Mouse (Mus musculus) bone marrow macrophage, adult 2 months (primary cell): ENCODE measurements around the gene Rab37. TPM values are rescaled to one million over a fixed set of nuclear protein-coding genes. Genes with fewer than 3 reads are reported as not detected.
A peak's percentile ranks its signal among the peaks of the same experiment; 100 is the strongest.

Experiments
- H3K27ac ChIP-seq: 2 replicates; pipeline ENCODE4 v1.5.1; 2012; ENCODE audit warnings: low read depth, low read length; ENCODE audit not compliant: insufficient read depth
- H3K4me1 ChIP-seq: 2 replicates; pipeline ENCODE4 v1.6.1; 2012; ENCODE audit warnings: low read length; ENCODE audit not compliant: control insufficient read depth, insufficient read depth
- H3K4me3 ChIP-seq: 2 replicates; pipeline ENCODE4 v1.5.1; 2012; ENCODE audit warnings: mild to moderate bottlenecking, low read length, moderate library complexity; ENCODE audit not compliant: insufficient read depth
- CTCF ChIP-seq: IDR thresholded peaks from 2 replicates; pipeline ENCODE4 v1.5.1; 2012; ENCODE audit warnings: low read depth, mild to moderate bottlenecking, low read length, moderate library complexity
- POLR2A ChIP-seq: IDR thresholded peaks from 2 replicates; pipeline ENCODE4 v1.6.1; 2012; ENCODE audit warnings: mild to moderate bottlenecking, low read depth, low read length, borderline replicate concordance
- polyA plus RNA-seq: library from polyadenylated mRNA; stranded (reverse); fragments of >200 nt; gene quantifications from 2 replicates; pipeline ENCODE4 v1.2.4, GENCODE M21; 2012; ENCODE audit not compliant: missing spikeins, insufficient read depth, insufficient read length

Gene Rab37
- polyA plus RNA-seq, 1 experiment: not detected

- TF ChIP-seq POLR2A (no peak), CTCF (peak; percentile 84)
- H3K4me1 ChIP-seq: peaks cover 9% of the 10 kb centered on the region
- no peak overlapping the region for H3K27ac ChIP-seq
- no peak overlapping the region for H3K4me3 ChIP-seq
Observed at GRCm38 (mm10) chr11:115083376-115084139, 7.7 kb upstream of the Rab37 start.

- Histone ChIP-seq H3K4me3 (no peak overlapping the region), H3K4me1 (peaks cover 3% of the 10 kb centered on the region; the same call in 1 of the 2 replicates), H3K27ac (no peak overlapping the region)
- TF ChIP-seq CTCF (no peak), POLR2A (no peak)
Observed at GRCm38 (mm10) chr11:115084595-115084994, 6.6 kb upstream of the Rab37 start.

GRCm38 (mm10) chr11:115085064-115085463 is 6.2 kb upstream of the Rab37 start:
- no peak for TF ChIP-seq POLR2A
- no peak for TF ChIP-seq CTCF
- H3K4me3 ChIP-seq: no peak overlapping the region
- no peak overlapping the region for H3K27ac ChIP-seq
- H3K4me1 ChIP-seq: peaks cover 3% of the 10 kb centered on the region; the same call in 1 of the 2 replicates

GRCm38 (mm10) chr11:115086213-115086612 is 5.0 kb upstream of the Rab37 start:
- H3K4me1 ChIP-seq: no peaks in the 10 kb centered on the region
- no peak overlapping the region for H3K27ac ChIP-seq
- TF ChIP-seq POLR2A (no peak), CTCF (no peak)
- no peak overlapping the region for H3K4me3 ChIP-seq

- no peaks in the 10 kb centered on the region for H3K4me1 ChIP-seq
- H3K4me3 ChIP-seq: no peak overlapping the region
- TF ChIP-seq POLR2A (no peak), CTCF (peak; percentile 95)
- no peak overlapping the region for H3K27ac ChIP-seq
Observed at GRCm38 (mm10) chr11:115089853-115090252, 1.4 kb upstream of the Rab37 start.

- Histone ChIP-seq H3K27ac (no peak overlapping the region), H3K4me3 (no peak overlapping the region), H3K4me1 (no peaks in the 10 kb centered on the region)
- TF ChIP-seq CTCF (no peak), POLR2A (no peak)
Observed at GRCm38 (mm10) chr11:115092140-115092539, 909 bp downstream of the Rab37 start.

GRCm38 (mm10) chr11:115098203-115098932 is 7.1 kb downstream of the Rab37 start:
- Histone ChIP-seq H3K4me1 (peaks cover 14% of the 10 kb centered on the region), H3K4me3 (no peak overlapping the region), H3K27ac (no peak overlapping the region)
- TF ChIP-seq CTCF (no peak), POLR2A (no peak)

- no peak overlapping the region for H3K27ac ChIP-seq
Observed at GRCm38 (mm10) chr11:115099241-115099840, 8.1 kb downstream of the Rab37 start.

GRCm38 (mm10) chr11:115100032-115100621 is 8.9 kb downstream of the Rab37 start:
- TF ChIP-seq POLR2A: no peak
- no peak overlapping the region for H3K27ac ChIP-seq
- no peak overlapping the region for H3K4me3 ChIP-seq
- H3K4me1 ChIP-seq: peaks cover 19% of the 10 kb centered on the region

More at GRCm38 (mm10) chr11:115099241-115099840, 8.1 kb downstream of the Rab37 start:
- Histone ChIP-seq H3K4me3 (no peak overlapping the region), H3K4me1 (peaks cover 14% of the 10 kb centered on the region)
- no peak for TF ChIP-seq POLR2A
- no peak for TF ChIP-seq CTCF
